Mouse (Mus musculus) retina, adult 2 months (tissue): ENCODE data around the gene Rab5b.
"Not testable (repeated sequence)": the region's sequence is repeated elsewhere in the genome, so short reads cannot be mapped to it uniquely, and the experiment has no call there.

Experiments
- DNase-seq: peaks from one replicate; pipeline ENCODE4 v3.0.0-alpha.2; 2012; ENCODE audit warnings: low read depth, low spot score

The Rab5b gene

GRCm38 (mm10) chr10:128695992-128696807, at the start of gene Rab5b:
Gene Rab5b (minus strand): TSS chr10:128696264.
- peak; percentile 99 for DNase-seq

- no peak for DNase-seq
Observed at GRCm38 (mm10) chr10:128744680-128745601, 48.9 kb upstream of the Rab5b start, which contains the start of gene Dgka. Gene Dgka (minus strand): TSS chr10:128744855.

DNA sequence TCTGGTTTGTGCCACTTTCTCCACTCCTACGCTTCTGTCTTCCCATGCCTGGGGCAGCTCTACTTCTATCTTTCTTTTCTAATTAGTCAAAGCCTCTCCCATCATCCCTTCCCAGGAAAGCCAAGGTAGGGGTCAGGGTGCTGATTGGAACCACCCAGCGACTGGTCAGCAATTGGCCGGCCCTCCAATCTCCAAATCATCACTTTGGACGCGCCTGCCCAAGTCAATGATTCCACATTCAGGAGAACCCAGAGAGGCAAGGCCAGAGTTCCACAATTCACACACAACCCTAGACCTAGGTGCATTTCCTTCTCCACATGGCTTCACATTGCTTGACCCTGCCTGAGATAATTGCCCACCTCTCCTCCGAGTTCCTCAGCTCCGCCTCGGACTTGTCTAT, 48.1 kb upstream of the Rab5b start:
- DNase-seq = no peak

DNA sequence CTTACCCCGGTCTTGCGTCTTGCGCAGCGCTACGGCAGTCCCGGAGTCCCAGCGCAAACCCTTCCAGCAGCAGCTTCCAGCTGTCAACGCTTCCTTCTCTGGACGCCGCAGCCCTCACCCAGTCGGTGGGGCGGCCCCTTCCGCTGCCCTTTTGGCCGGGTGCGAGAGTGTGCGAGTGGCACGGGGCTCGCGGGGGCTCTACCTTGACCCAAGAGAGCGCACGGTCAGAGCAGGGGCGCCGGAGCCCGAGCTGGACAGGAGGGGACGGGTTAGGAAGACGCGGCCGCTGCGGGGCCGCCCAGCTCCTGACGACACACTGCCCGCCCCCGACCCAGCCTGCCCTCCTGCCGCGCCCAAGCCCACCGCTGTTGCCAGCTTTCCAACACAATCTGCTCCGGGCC, 47.7 kb upstream of the Rab5b start:
- DNase-seq = no peak

- no peak for DNase-seq
Observed at GRCm38 (mm10) chr10:128743235-128743634, 47.2 kb upstream of the Rab5b start.

DNA sequence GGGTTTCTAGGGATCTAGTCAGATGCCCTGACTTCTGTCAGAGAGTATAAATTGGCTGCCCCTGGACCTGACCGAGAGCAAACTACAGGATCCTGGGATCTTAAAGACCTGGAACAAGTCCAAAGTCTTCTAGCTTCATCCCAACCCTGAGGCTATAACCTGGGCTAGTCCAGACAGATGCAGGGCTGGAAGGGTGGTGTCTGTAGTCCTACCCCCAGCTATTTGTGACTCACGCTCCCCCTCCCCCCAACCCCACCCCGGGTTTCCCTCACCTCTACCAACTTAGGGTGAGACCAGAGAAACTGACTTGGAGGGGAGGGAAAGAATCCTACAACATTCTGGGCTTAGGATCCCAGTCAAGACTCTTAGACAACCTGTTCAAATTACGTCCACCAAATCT, 46.6 kb upstream of the Rab5b start:
- no peak for DNase-seq

- DNase-seq = no peak
Observed at GRCm38 (mm10) chr10:128740296-128740695, 44.2 kb upstream of the Rab5b start.

GRCm38 (mm10) chr10:128737435-128737834, 41.4 kb upstream of the Rab5b start:
- DNase-seq = no peak

DNA sequence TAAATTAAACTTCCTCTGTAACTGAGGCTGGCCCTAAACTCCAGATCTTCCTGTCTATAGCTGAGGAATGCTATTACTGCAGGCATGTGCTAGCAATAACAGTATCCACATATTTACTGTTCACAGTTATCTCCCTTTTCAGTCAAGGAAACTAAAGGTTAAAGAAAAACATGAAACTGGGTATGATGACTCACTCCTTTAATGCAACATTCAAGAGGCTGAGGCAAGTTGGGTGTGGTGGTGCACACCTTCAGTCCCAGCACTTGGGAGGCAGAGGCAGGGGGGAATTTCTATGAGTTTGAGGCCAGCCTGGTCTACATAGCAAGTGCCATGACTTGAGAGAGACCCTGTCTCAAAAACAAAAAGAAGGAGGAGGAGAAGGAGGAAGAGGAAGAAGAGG, 35.9 kb upstream of the Rab5b start:
- DNase-seq = no peak

DNA sequence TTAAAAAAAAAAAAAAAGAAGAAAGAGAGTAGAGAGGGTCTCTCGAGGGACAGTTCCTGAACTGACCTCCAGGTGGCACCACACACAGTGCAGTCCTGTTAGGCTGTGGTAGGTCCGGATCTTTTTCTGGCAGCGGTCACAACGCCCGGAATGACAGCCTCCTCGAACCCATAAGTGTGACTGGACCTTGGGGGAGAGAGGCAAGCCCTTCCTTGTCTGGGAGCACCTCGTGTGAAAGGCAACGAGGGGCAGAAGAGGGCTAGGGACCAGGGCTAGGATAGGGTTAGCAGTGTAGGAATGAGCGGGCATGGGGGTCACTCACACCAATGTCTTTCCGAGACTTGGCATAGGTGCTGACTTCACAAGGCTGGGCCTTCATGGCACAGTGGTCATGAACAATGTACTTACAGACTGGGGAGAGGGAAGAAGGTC, 35.0 kb upstream of the Rab5b start:
- no peak for DNase-seq

DNA sequence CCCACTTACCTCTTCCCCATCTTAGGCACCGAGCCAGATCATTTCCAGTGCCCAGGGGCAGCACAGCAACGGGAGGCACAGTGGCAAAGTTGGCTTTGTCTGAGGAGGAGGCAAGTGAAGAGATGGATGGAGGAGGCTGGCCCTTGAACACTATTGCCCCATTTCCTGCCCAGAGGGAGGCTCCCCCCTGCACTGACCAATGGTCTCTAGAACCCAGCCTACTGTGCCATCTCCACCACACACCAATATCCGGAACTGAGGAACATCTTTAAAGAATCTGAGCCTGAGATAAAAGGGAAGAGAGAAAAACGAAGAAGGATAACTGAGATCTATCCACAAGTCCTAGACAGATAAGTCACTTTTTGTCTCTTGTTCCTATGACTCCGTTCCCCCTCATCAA, 32.0 kb upstream of the Rab5b start:
- DNase-seq = no peak

DNA sequence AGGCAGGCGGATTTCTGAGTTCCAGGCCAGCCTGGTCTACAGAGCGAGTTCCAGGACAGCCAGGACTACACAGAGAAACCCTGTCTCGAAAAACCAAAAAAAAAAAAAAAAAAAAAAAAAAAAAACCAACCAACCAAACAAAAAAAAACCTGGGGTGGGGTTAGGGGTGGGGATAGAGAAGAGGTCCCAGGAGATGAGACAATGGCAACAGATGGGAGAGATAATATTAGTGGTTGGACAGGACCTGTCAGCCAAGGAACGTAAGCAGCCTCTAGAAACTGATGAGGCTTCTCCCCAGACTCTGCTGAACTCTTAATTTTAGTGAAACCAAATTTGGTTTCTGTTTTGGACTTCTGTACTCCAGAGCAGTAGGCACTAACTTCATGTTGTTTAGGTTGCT, 29.4 kb upstream of the Rab5b start:
- DNase-seq = not testable (repeated sequence)

DNA sequence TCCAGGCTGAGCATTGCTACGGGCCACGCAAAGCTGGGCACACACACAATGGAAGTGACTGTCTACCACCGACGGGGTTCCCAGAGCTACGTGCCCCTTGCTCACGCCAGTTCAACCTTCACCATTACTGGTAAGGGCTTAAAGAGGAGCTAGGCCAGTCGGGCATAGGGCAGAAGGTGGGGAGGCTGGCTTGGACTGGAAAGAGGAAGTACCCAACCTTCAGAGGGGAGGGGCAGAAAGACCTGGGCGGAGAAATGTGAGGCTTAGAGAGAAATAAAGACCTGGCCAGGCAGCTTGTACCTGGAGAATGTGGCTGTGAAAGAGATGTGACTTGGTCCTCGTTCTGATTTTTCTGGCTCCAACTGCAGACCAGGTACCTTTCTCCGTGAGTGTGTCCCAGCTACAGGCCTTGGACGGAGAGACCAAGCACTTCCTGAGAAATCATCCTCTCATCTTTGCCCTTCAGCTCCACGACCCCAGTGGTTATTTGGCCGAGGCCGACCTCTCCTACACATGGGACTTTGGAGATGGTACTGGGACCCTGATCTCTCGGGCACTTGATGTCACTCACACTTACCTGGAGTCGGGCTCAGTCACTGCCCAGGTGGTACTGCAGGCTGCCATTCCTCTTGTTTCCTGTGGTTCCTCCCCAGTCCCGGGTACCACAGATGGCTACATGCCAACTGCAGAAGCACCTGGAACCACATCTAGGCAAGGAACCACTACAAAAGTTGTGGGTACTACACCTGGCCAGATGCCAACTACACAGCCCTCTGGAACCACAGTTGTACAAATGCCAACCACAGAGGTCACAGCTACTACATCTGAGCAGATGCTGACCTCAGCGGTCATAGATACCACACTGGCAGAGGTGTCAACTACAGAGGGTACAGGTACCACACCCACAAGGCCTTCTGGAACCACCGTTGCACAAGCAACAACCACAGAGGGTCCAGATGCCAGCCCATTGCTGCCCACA, 19.8 kb upstream of the Rab5b start:
- DNase-seq = no peak

DNA sequence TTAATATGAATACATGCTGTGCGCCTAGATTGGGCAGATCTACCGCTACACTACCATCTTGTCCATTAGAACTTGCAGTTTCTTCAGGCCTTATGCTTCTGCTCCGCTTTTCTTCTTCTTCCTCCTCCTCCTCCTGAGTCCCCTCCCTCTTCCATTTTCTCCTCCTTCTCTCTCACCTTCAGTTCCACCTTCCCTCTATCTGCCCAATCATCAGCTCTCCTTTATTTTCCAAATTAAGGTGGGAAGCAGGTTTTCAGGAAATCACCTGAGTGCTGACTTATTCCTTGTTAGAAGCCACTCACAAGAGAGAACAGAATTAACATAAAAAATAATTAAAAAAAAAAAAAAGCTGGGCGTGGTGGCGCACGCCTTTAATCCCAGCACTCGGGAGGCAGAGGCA, 15.3 kb upstream of the Rab5b start:
- not testable (repeated sequence) for DNase-seq

GRCm38 (mm10) chr10:128705317-128705693, 9.2 kb upstream of the Rab5b start:
- DNase-seq = no peak

GRCm38 (mm10) chr10:128704491-128705316, 8.6 kb upstream of the Rab5b start, which contains the start of gene Cdk2:
Gene Cdk2 (minus strand): TSS chr10:128705031.
- peak; percentile 68 for DNase-seq

GRCm38 (mm10) chr10:128703895-128704294, 7.8 kb upstream of the Rab5b start, which contains the start of gene Pmel:
Gene Pmel (plus strand): TSS chr10:128704195.
- DNase-seq = no peak

GRCm38 (mm10) chr10:128702328-128703007, 6.4 kb upstream of the Rab5b start:
- DNase-seq = no peak

DNA sequence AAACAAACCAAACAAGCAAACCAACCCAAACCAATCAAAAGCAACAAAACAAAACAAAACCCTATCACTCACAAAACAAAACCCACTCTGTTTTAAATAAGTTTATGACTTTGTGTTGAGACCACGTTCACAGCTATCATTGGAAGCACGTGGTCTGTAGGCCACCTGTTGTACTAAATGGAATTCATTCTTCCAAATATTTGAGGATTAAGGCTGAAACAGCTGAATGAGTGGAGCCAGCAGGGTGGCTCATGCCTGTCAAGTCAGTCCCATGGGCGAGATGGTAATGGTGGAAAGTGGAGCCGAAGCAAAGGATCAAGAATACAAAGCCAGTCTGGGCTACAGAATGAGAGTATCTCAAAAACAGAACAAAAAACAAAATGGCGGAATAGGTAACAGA, 4.6 kb upstream of the Rab5b start:
- DNase-seq = no peak

DNA sequence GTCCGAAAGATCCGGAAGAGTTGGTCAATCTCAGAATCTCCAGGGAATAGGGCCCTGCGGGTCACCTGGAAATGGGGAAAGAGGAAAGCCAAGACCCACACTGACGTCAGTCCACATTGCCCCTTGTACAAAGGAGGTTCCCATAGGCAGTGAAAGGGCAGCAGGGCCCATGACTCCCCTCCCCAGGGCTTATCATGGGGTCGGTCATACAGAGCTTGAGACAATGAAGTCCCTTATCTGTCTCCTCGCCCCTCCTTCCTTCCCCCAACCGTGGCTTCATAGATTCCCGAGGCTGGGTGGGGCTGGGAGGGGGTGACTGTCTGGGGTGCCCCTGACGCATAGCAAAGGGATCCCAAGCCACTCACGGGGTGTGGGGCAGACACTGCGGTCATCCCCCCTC, 3.5 kb upstream of the Rab5b start:
- DNase-seq = no peak
